Mouse (Mus musculus) megakaryocyte, embryonic 14.5 days (primary cell): ENCODE results near the gene Gm6020.

Source experiments
- FLI1 ChIP-seq: IDR thresholded peaks from 2 replicates; pipeline ENCODE4 v1.6.1; 2012; ENCODE audit warnings: low read length, inconsistent platforms, mixed read lengths
- GATA1 ChIP-seq: IDR thresholded peaks from 3 replicates; pipeline ENCODE4 v1.6.1; 2012; ENCODE audit warnings: mixed read lengths, low read length, inconsistent platforms, borderline replicate concordance

GRCm38 (mm10) chr19:61224678-61225525 lies 41.2 kb downstream of the Gm6020 start:
- TF ChIP-seq GATA1 (no peak), FLI1 (no peak)
